Mouse (Mus musculus) neural tube, embryonic 12.5 days (tissue): ENCODE measurements around the gene Paf1. TPM values are rescaled to one million over a fixed set of nuclear protein-coding genes. Genes with fewer than 3 reads are reported as not detected.
"Not testable (repeated sequence)": the region's sequence is repeated elsewhere in the genome, so short reads cannot be mapped to it uniquely, and the experiment has no call there.

ENCODE experiments used
- ATAC-seq: fragments of 200-750 bp; cut with Nextera tagmentation; 2 replicates; pipeline ENCODE4 v1.8.0; 2017; ENCODE audit warnings: low read depth, mild to moderate bottlenecking, moderate TSS enrichment, moderate library complexity; ENCODE audit not compliant: low FRiP score
- H3K27ac ChIP-seq: fragments of 300-500 bp; sonication (generic); 2 replicates; pipeline ENCODE4 v1.5.1; 2016
- H3K27me3 ChIP-seq: fragments of 300-500 bp; sonication (generic); replicated peaks from 2 replicates; pipeline ENCODE4 v1.6.1; 2016; ENCODE audit warnings: mild to moderate bottlenecking
- H3K36me3 ChIP-seq: fragments of 300-500 bp; sonication (generic); 2 replicates; pipeline ENCODE4 v1.6.1; 2016; ENCODE audit warnings: mild to moderate bottlenecking
- H3K4me1 ChIP-seq: fragments of 300-500 bp; sonication (generic); 2 replicates; pipeline ENCODE4 v1.6.1; 2016
- H3K4me2 ChIP-seq: fragments of 300-500 bp; sonication (generic); replicated peaks from 2 replicates; pipeline ENCODE4 v1.6.1; 2016; ENCODE audit warnings: mild to moderate bottlenecking
- H3K4me3 ChIP-seq: fragments of 300-500 bp; sonication (generic); 2 replicates; pipeline ENCODE4 v1.5.1; 2016
- H3K9ac ChIP-seq: fragments of 300-500 bp; sonication (generic); 2 replicates; pipeline ENCODE4 v1.6.1; 2016; ENCODE audit warnings: mild to moderate bottlenecking
- H3K9me3 ChIP-seq: fragments of 300-500 bp; sonication (generic); 2 replicates; pipeline ENCODE4 v1.6.1; 2016; ENCODE audit warnings: mild to moderate bottlenecking
- WGBS: fragments of 180-500 bp; shearing (Covaris S2); methylation state at CpG from one replicate; pipeline ENCODE4 v1.1.7; 2016; 5-methylcytosine and 5-hydroxymethylcytosine counted together
- polyA plus RNA-seq: library from polyadenylated mRNA; unstranded; fragments of >200 nt; fragmentation: Nextera tagmentation; extraction: Ambion mirVana; gene quantifications from 2 replicates; pipeline ENCODE4 v1.2.1, GENCODE M21; 2016

Paf1 gene
- polyA plus RNA-seq, 1 experiment from 2014 or later, result 85.3 TPM

- H3K4me3 ChIP-seq, result peak overlapping the region; percentile 18
- H3K27me3 ChIP-seq, result peaks cover 7% of the 10 kb centered on the region; the same call in 1 of the 2 replicates
- H3K4me2 ChIP-seq, result peak overlapping the region; percentile 56
- peaks cover 9% of the 10 kb centered on the region for H3K36me3 ChIP-seq
- H3K9ac ChIP-seq, result peak overlapping the region; percentile 40
- peak overlapping the region; percentile 42; the same call in 1 of the 2 replicates for H3K27ac ChIP-seq
- no peaks in the 10 kb centered on the region for H3K9me3 ChIP-seq
- WGBS, result 14% methylated on average over 30 of the region's 30 CpGs
- ATAC-seq, result no peak
- peaks cover 47% of the 10 kb centered on the region for H3K4me1 ChIP-seq
These were observed 11.5 kb upstream of the Paf1 start for GRCm38 (mm10) chr7:28381017-28381790.

GRCm38 (mm10) chr7:28381938-28382337 lies 10.8 kb upstream of the Paf1 start:
- Histone ChIP-seq H3K27me3 (peaks cover 7% of the 10 kb centered on the region; the same call in 1 of the 2 replicates), H3K4me3 (peak overlapping the region; percentile 18), H3K4me1 (peaks cover 42% of the 10 kb centered on the region), H3K9ac (peak overlapping the region; percentile 40), H3K9me3 (no peaks in the 10 kb centered on the region), H3K36me3 (peaks cover 11% of the 10 kb centered on the region), H3K27ac (0 out of 2 replicates have a peak overlapping the region, but pooled peaks have one; percentile 23), H3K4me2 (peak overlapping the region; percentile 56)
- 12% methylated on average over 20 of the region's 20 CpGs for WGBS
- no peak for ATAC-seq

- no peaks in the 10 kb centered on the region for H3K9me3 ChIP-seq
- peak overlapping the region; percentile 56 for H3K4me2 ChIP-seq
These were observed 10.3 kb upstream of the Paf1 start for GRCm38 (mm10) chr7:28382347-28382951.

GRCm38 (mm10) chr7:28382981-28383396 lies 9.8 kb upstream of the Paf1 start:
- Histone ChIP-seq H3K4me3 (no peak overlapping the region), H3K27ac (no peak overlapping the region), H3K27me3 (no peaks in the 10 kb centered on the region; the same call in 1 of the 2 replicates), H3K4me2 (no peak overlapping the region), H3K4me1 (peaks cover 35% of the 10 kb centered on the region), H3K9me3 (no peaks in the 10 kb centered on the region), H3K36me3 (peaks cover 19% of the 10 kb centered on the region), H3K9ac (no peak overlapping the region)
- WGBS, result 77% methylated on average over 11 of the region's 11 CpGs
- ATAC-seq, result no peak

More at GRCm38 (mm10) chr7:28382347-28382951, 10.3 kb upstream of the Paf1 start:
- H3K27me3 ChIP-seq, result peaks cover 5% of the 10 kb centered on the region; the same call in 1 of the 2 replicates
- no peak for ATAC-seq
- WGBS, result 67% methylated on average over 11 of the region's 12 CpGs
- H3K27ac ChIP-seq, result 0 out of 2 replicates have a peak overlapping the region, but pooled peaks have one; percentile 23
- H3K36me3 ChIP-seq, result peaks cover 13% of the 10 kb centered on the region
- H3K4me3 ChIP-seq, result no peak overlapping the region
- H3K4me1 ChIP-seq, result peaks cover 40% of the 10 kb centered on the region
- 0 out of 2 replicates have a peak overlapping the region, but pooled peaks have one; percentile 40 for H3K9ac ChIP-seq

- Histone ChIP-seq H3K4me1 (peaks cover 29% of the 10 kb centered on the region), H3K4me2 (no peak overlapping the region), H3K27ac (no peak overlapping the region), H3K36me3 (peaks cover 24% of the 10 kb centered on the region), H3K9me3 (no peaks in the 10 kb centered on the region), H3K9ac (no peak overlapping the region), H3K4me3 (no peak overlapping the region), H3K27me3 (no peaks in the 10 kb centered on the region)
- WGBS, result 80% methylated on average over 4 of the region's 4 CpGs
- ATAC-seq, result no peak
These were observed 9.1 kb upstream of the Paf1 start for GRCm38 (mm10) chr7:28383606-28384005.

- Histone ChIP-seq H3K4me3 (no peak overlapping the region), H3K27me3 (no peaks in the 10 kb centered on the region), H3K4me1 (peaks cover 25% of the 10 kb centered on the region), H3K36me3 (peaks cover 29% of the 10 kb centered on the region), H3K9ac (no peak overlapping the region), H3K4me2 (no peak overlapping the region), H3K9me3 (no peaks in the 10 kb centered on the region), H3K27ac (no peak overlapping the region)
- ATAC-seq, result no peak
- 87% methylated on average over 6 of the region's 6 CpGs for WGBS
These were observed 8.6 kb upstream of the Paf1 start for GRCm38 (mm10) chr7:28384162-28384561.

GRCm38 (mm10) chr7:28385196-28385595 lies 7.6 kb upstream of the Paf1 start:
- Histone ChIP-seq H3K4me2 (no peak overlapping the region), H3K36me3 (peaks cover 39% of the 10 kb centered on the region), H3K9me3 (no peaks in the 10 kb centered on the region), H3K4me1 (peaks cover 20% of the 10 kb centered on the region), H3K9ac (no peak overlapping the region), H3K27ac (no peak overlapping the region), H3K27me3 (no peaks in the 10 kb centered on the region), H3K4me3 (no peak overlapping the region)
- 94% methylated on average over 9 of the region's 9 CpGs for WGBS
- no peak for ATAC-seq

- no peaks in the 10 kb centered on the region for H3K9me3 ChIP-seq
- ATAC-seq, result no peak; the same call in 1 of the 2 replicates
- no peak overlapping the region for H3K27ac ChIP-seq
- 90% methylated on average over 7 of the region's 7 CpGs for WGBS
- peaks cover 19% of the 10 kb centered on the region for H3K4me1 ChIP-seq
- peaks cover 46% of the 10 kb centered on the region for H3K36me3 ChIP-seq
- no peak overlapping the region for H3K4me2 ChIP-seq
- H3K4me3 ChIP-seq, result no peak overlapping the region
- H3K9ac ChIP-seq, result no peak overlapping the region
- H3K27me3 ChIP-seq, result no peaks in the 10 kb centered on the region
These were observed 6.7 kb upstream of the Paf1 start for GRCm38 (mm10) chr7:28386007-28386406.

- no peaks in the 10 kb centered on the region for H3K9me3 ChIP-seq
- H3K9ac ChIP-seq, result no peak overlapping the region
- H3K36me3 ChIP-seq, result peaks cover 46% of the 10 kb centered on the region
- no peak overlapping the region for H3K4me2 ChIP-seq
- H3K4me1 ChIP-seq, result peaks cover 19% of the 10 kb centered on the region
- no peaks in the 10 kb centered on the region for H3K27me3 ChIP-seq
- H3K27ac ChIP-seq, result no peak overlapping the region
- 34% methylated on average over 4 of the region's 4 CpGs for WGBS
- ATAC-seq, result peak; percentile 76
- no peak overlapping the region for H3K4me3 ChIP-seq
These were observed 6.3 kb upstream of the Paf1 start for GRCm38 (mm10) chr7:28386462-28386861.

GRCm38 (mm10) chr7:28386877-28387276 lies 5.9 kb upstream of the Paf1 start:
- not testable (repeated sequence) for H3K27me3 ChIP-seq, H3K9ac ChIP-seq, H3K27ac ChIP-seq, H3K4me2 ChIP-seq, H3K4me3 ChIP-seq, H3K9me3 ChIP-seq
- 0 out of 2 replicates have a peak, but pooled peaks have one; percentile 17 for ATAC-seq
- Histone ChIP-seq H3K36me3 (peaks cover 46% of the 10 kb centered on the region), H3K4me1 (peaks cover 19% of the 10 kb centered on the region)
- 87% methylated on average over 6 of the region's 6 CpGs for WGBS

GRCm38 (mm10) chr7:28387384-28387783 lies 5.4 kb upstream of the Paf1 start:
- not testable (repeated sequence) for H3K27me3 ChIP-seq, H3K4me2 ChIP-seq, ATAC-seq, H3K9ac ChIP-seq, H3K4me3 ChIP-seq, H3K27ac ChIP-seq, H3K9me3 ChIP-seq
- WGBS, result 91% methylated on average over 7 of the region's 7 CpGs
- H3K36me3 ChIP-seq, result peaks cover 46% of the 10 kb centered on the region
- peaks cover 17% of the 10 kb centered on the region for H3K4me1 ChIP-seq

GRCm38 (mm10) chr7:28390331-28390730 lies 2.4 kb upstream of the Paf1 start:
- H3K36me3 ChIP-seq, result peaks cover 52% of the 10 kb centered on the region
- no peak overlapping the region for H3K4me3 ChIP-seq
- H3K9me3 ChIP-seq, result no peaks in the 10 kb centered on the region
- H3K9ac ChIP-seq, result no peak overlapping the region
- no peak overlapping the region for H3K4me2 ChIP-seq
- H3K27me3 ChIP-seq, result no peaks in the 10 kb centered on the region
- H3K4me1 ChIP-seq, result peaks cover 24% of the 10 kb centered on the region
- ATAC-seq, result no peak
- WGBS, result 98% methylated on average over 3 of the region's 3 CpGs
- no peak overlapping the region for H3K27ac ChIP-seq
